Mouse (Mus musculus) thymus, adult 2 months (tissue): Measurements from ENCODE around the gene Nsun7.

Experiments
- CTCF ChIP-seq: fragments of 200-500 bp; IDR thresholded peaks from 2 replicates; pipeline ENCODE4 v1.5.1; 2012; ENCODE audit warnings: mild to moderate bottlenecking, control low read depth, low read length, moderate library complexity, borderline replicate concordance; ENCODE audit not compliant: control insufficient read depth, poor library complexity, insufficient read depth; ENCODE audit errors: extremely low read depth
- POLR2A ChIP-seq: fragments of 200-500 bp; IDR thresholded peaks from 2 replicates; pipeline ENCODE4 v1.6.1; 2012; ENCODE audit warnings: mild to moderate bottlenecking, low read length, control low read depth, moderate library complexity; ENCODE audit not compliant: control insufficient read depth, poor library complexity, insufficient read depth; ENCODE audit errors: extremely low read depth

GRCm38 (mm10) chr5:66346756-66347155 is 87.1 kb downstream of the Nsun7 start:
- TF ChIP-seq CTCF: no peak
- no peak for TF ChIP-seq POLR2A
